Mouse (Mus musculus): Measurements from ENCODE around the gene AY358078.
"Not testable (repeated sequence)": the region's sequence is repeated elsewhere in the genome, so short reads cannot be mapped to it uniquely, and the experiment has no call there.

AY358078 gene

GRCm38 (mm10) chr14:51799746-51800145, at the start of gene AY358078:
AY358078 (plus strand) TSS chr14:51800046.
- DNase-seq (ENCODE audit: low spot score), result no peak

GRCm38 (mm10) chr14:51755944-51756343, 43.9 kb upstream of the AY358078 start:
- DNase-seq (ENCODE audit: low spot score), result no peak

GRCm38 (mm10) chr14:51771378-51771777, 28.5 kb upstream of the AY358078 start:
- DNase-seq (ENCODE audit: low spot score), result not testable (repeated sequence)

- DNase-seq (ENCODE audit: low spot score), result no peak
Observed at GRCm38 (mm10) chr14:51773490-51773889, 26.4 kb upstream of the AY358078 start, which contains the start of gene Ang4. Ang4 (minus strand) TSS chr14:51773590.

GRCm38 (mm10) chr14:51777791-51778190, 22.1 kb upstream of the AY358078 start:
- DNase-seq (ENCODE audit: low spot score), result no peak

GRCm38 (mm10) chr14:51778865-51779481, 20.9 kb upstream of the AY358078 start:
- no peak for DNase-seq (ENCODE audit: low spot score)

- no peak for DNase-seq (ENCODE audit: low spot score)
Observed at GRCm38 (mm10) chr14:51786335-51786734, 13.5 kb upstream of the AY358078 start.

- DNase-seq (ENCODE audit: low spot score), result no peak
Observed at GRCm38 (mm10) chr14:51787061-51787460, 12.8 kb upstream of the AY358078 start.

GRCm38 (mm10) chr14:51789196-51789595, 10.7 kb upstream of the AY358078 start:
- DNase-seq (ENCODE audit: low spot score), result no peak

GRCm38 (mm10) chr14:51794106-51794505, 5.7 kb upstream of the AY358078 start:
- no peak for DNase-seq (ENCODE audit: low spot score)

- DNase-seq (ENCODE audit: low spot score), result no peak
Observed at GRCm38 (mm10) chr14:51826625-51827024, 26.8 kb downstream of the AY358078 start.

- not testable (repeated sequence) for DNase-seq (ENCODE audit: low spot score)
Observed at GRCm38 (mm10) chr14:51827842-51828241, 28.0 kb downstream of the AY358078 start.

- DNase-seq (ENCODE audit: low spot score), result no peak
Observed at GRCm38 (mm10) chr14:51829188-51829587, 29.3 kb downstream of the AY358078 start.

GRCm38 (mm10) chr14:51838480-51838879, 38.6 kb downstream of the AY358078 start:
- not testable (repeated sequence) for DNase-seq (ENCODE audit: low spot score)

GRCm38 (mm10) chr14:51842250-51842649, 42.4 kb downstream of the AY358078 start:
- DNase-seq (ENCODE audit: low spot score), result no peak

- no peak for DNase-seq (ENCODE audit: low spot score)
Observed at GRCm38 (mm10) chr14:51842781-51843180, 42.9 kb downstream of the AY358078 start.

GRCm38 (mm10) chr14:51843882-51844281, 44.0 kb downstream of the AY358078 start:
- no peak for DNase-seq (ENCODE audit: low spot score)

GRCm38 (mm10) chr14:51846566-51846965, 46.7 kb downstream of the AY358078 start:
- no peak for DNase-seq (ENCODE audit: low spot score)

GRCm38 (mm10) chr14:51851006-51851405, 51.2 kb downstream of the AY358078 start:
- not testable (repeated sequence) for DNase-seq (ENCODE audit: low spot score)

GRCm38 (mm10) chr14:51853399-51853798, 53.6 kb downstream of the AY358078 start, which contains the start of gene Ear6:
Ear6 (plus strand) TSS chr14:51853699.
- DNase-seq (ENCODE audit: low spot score), result no peak

GRCm38 (mm10) chr14:51855280-51855679, 55.4 kb downstream of the AY358078 start:
- DNase-seq (ENCODE audit: low spot score), result not testable (repeated sequence)

GRCm38 (mm10) chr14:51863603-51864002, 63.8 kb downstream of the AY358078 start:
- not testable (repeated sequence) for DNase-seq (ENCODE audit: low spot score)

- DNase-seq (ENCODE audit: low spot score), result no peak
Observed at GRCm38 (mm10) chr14:51870756-51871155, 70.9 kb downstream of the AY358078 start.

GRCm38 (mm10) chr14:51871741-51872140, 71.9 kb downstream of the AY358078 start:
- no peak for DNase-seq (ENCODE audit: low spot score)
